Mouse (Mus musculus): ENCODE measurements around the gene Rer1. TPM values are rescaled to one million over a fixed set of nuclear protein-coding genes. Genes with fewer than 3 reads are reported as not detected.

Gene Rer1
- total RNA-seq, 1 experiment, result 161 TPM

DNA sequence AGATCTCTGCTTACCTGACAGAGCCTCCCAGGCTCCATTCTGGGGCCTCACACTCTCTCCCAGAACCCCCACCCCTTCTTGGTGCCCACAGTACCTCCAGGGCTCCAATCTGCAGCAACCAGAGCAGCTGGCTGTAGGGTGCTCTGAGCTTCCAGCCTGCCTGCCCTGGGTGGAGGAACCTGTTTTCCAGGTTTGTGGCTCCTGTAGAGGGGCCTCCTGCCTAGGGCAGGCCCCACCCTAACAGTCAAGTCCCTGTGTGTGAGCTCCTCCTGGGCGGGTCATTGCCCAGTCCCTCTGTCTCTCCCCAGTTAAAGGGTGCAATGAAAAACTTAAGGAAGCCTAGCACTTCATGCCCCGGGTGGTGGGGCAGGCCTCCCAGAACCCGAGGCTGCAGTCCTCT lies 22.3 kb downstream of the Rer1 start:
- Histone ChIP-seq H3K36me3 (ENCODE audit: control insufficient read depth, insufficient read depth, low read length, poor library complexity, severe bottlenecking) (peaks cover 6% of the 10 kb centered on the region; the same call in 1 of the 2 replicates), H3K4me3 (ENCODE audit: insufficient read depth in 1 of 2, low read depth in 1 of 2, low read length in 2 of 2, poor library complexity in 1 of 2, severe bottlenecking in 1 of 2) (no peak overlapping the region), H3K4me1 (ENCODE audit: control insufficient read depth in 2 of 2, insufficient read depth in 2 of 2, low read length in 2 of 2, poor library complexity in 1 of 2) (peaks cover 0 to 8% of the 10 kb centered on the region in 2 experiments; a peak in 2 of 4 replicates), H3K9ac (ENCODE audit: insufficient read depth, low read depth, low read length, poor library complexity, severe bottlenecking) (no peak overlapping the region), H3K9me3 (ENCODE audit: control insufficient read depth, insufficient read depth, low read depth, low read length) (no peaks in the 10 kb centered on the region), H3K27ac (ENCODE audit: insufficient read depth, low read depth, low read length, poor library complexity, severe bottlenecking) (no peak overlapping the region)
- no peak for TF ChIP-seq CHD2 (IDR thresholded peaks at IDR 0.05; ENCODE audit: low read depth, low read length)
- TF ChIP-seq MAFK (IDR thresholded peaks at IDR 0.05; ENCODE audit: insufficient read depth, low read depth, low read length), result no peak
- no peak for TF ChIP-seq ZNF384 (IDR thresholded peaks at IDR 0.05; ENCODE audit: low read depth, low read length)
- TF ChIP-seq HCFC1 (IDR thresholded peaks at IDR 0.05; ENCODE audit: borderline replicate concordance, insufficient read depth, low read length), result no peak
- no peak for TF ChIP-seq ZC3H11A (IDR thresholded peaks at IDR 0.05; ENCODE audit: borderline replicate concordance, low read depth, low read length)
- in situ Hi-C loops (cut with MboI; ENCODE audit: low sequenced_read_pairs in 2 of 2, unreplicated experiment in 2 of 2), result loop anchor here in 1 of 2 experiments (10.0 kb wide), 1 partner anchor 179 kb away; no protein-coding TSS in a partner anchor
- no peak for DNase-seq (ENCODE audit: low read depth, low spot score)

DNA sequence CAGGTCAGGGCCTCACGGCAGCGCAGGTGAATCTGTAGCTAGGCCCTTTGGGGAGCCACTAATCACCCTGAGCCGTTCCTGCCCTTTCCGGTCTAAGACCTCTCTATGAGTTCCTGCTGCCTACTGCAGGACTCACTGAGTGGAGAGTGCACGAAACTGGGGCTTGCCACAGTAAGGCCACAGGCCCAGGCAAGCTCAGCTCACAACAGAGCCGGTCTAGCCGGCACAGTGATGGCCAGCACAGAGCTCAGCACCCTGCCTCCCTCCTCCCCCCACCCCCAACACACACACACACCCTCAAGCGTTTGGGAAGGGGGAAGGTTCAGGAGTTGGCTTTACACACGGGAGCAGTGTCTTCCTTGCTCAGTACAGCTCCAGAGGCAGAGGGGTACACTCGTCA lies 27.9 kb downstream of the Rer1 start:
- H3K9me3 ChIP-seq (ENCODE audit: control insufficient read depth, insufficient read depth, low read depth, low read length), result no peaks in the 10 kb centered on the region
- no peak overlapping the region; the same call in 1 of the 2 replicates for H3K27ac ChIP-seq (ENCODE audit: insufficient read depth, low read depth, low read length, poor library complexity, severe bottlenecking)
- no peaks in the 10 kb centered on the region for H3K36me3 ChIP-seq (ENCODE audit: control insufficient read depth, insufficient read depth, low read length, poor library complexity, severe bottlenecking)
- H3K4me3 ChIP-seq (ENCODE audit: insufficient read depth in 1 of 2, low read depth in 1 of 2, low read length in 2 of 2, poor library complexity in 1 of 2, severe bottlenecking in 1 of 2), result no peak overlapping the region
- no peak for DNase-seq (ENCODE audit: low read depth, low spot score)
- TF ChIP-seq CHD2 (IDR thresholded peaks at IDR 0.05; ENCODE audit: low read depth, low read length), result no peak
- in situ Hi-C loops (cut with MboI; ENCODE audit: low sequenced_read_pairs in 2 of 2, unreplicated experiment in 2 of 2), result no loop called here
- peaks cover 0 to 17% of the 10 kb centered on the region in 2 experiments; a peak in 1 of 4 replicates for H3K4me1 ChIP-seq (ENCODE audit: control insufficient read depth in 2 of 2, insufficient read depth in 2 of 2, low read length in 2 of 2, poor library complexity in 1 of 2)
- H3K9ac ChIP-seq (ENCODE audit: insufficient read depth, low read depth, low read length, poor library complexity, severe bottlenecking), result 0 out of 2 replicates have a peak overlapping the region, but pooled peaks have one; percentile 1

DNA sequence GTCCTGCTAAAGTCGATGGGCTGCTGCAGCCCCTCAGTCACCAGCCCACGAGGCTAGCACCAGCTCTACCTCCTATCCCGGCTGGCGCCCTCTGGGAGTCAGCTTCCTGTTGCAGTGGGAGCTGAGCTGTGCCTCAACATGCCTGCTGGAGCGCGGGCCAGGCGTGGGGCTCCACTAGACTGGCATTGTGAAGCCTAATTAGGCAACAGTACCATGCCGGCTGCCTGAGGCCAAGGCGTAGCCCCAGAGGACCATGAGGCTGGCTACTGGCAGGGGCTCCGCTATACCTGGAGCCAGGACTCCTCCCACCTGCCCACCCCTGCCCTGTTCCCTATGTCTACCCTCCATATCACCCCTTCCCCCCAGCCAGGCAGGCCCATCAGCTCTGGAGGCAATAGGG lies 29.5 kb downstream of the Rer1 start, which contains the start of gene Plch2:
Plch2 (minus strand) TSS at position 61 of the 400 bp plus-strand sequence.
- H3K9me3 ChIP-seq (ENCODE audit: control insufficient read depth, insufficient read depth, low read depth, low read length), result no peaks in the 10 kb centered on the region
- no peaks in the 10 kb centered on the region for H3K36me3 ChIP-seq (ENCODE audit: control insufficient read depth, insufficient read depth, low read length, poor library complexity, severe bottlenecking)
- in situ Hi-C loops (cut with MboI; ENCODE audit: low sequenced_read_pairs in 2 of 2, unreplicated experiment in 2 of 2), result no loop called here
- H3K4me1 ChIP-seq (ENCODE audit: control insufficient read depth in 2 of 2, insufficient read depth in 2 of 2, low read length in 2 of 2, poor library complexity in 1 of 2), result peaks cover 0 to 17% of the 10 kb centered on the region in 2 experiments; a peak in 1 of 4 replicates
- H3K4me3 ChIP-seq (ENCODE audit: insufficient read depth in 1 of 2, low read depth in 1 of 2, low read length in 2 of 2, poor library complexity in 1 of 2, severe bottlenecking in 1 of 2), result no peak within 1 kb of the TSS
- H3K27ac ChIP-seq (ENCODE audit: insufficient read depth, low read depth, low read length, poor library complexity, severe bottlenecking), result no peak within 1 kb of the TSS; the same call in 1 of the 2 replicates
- TF ChIP-seq CHD2 (IDR thresholded peaks at IDR 0.05; ENCODE audit: low read depth, low read length) (no peak), ZNF384 (IDR thresholded peaks at IDR 0.05; ENCODE audit: low read depth, low read length) (no peak), HCFC1 (IDR thresholded peaks at IDR 0.05; ENCODE audit: borderline replicate concordance, insufficient read depth, low read length) (no peak), ZC3H11A (IDR thresholded peaks at IDR 0.05; ENCODE audit: borderline replicate concordance, low read depth, low read length) (no peak), MAFK (IDR thresholded peaks at IDR 0.05; ENCODE audit: insufficient read depth, low read depth, low read length) (no peak)
- DNase-seq (ENCODE audit: low read depth, low spot score), result no peak
- no peak within 1 kb of the TSS for H3K9ac ChIP-seq (ENCODE audit: insufficient read depth, low read depth, low read length, poor library complexity, severe bottlenecking)

DNA sequence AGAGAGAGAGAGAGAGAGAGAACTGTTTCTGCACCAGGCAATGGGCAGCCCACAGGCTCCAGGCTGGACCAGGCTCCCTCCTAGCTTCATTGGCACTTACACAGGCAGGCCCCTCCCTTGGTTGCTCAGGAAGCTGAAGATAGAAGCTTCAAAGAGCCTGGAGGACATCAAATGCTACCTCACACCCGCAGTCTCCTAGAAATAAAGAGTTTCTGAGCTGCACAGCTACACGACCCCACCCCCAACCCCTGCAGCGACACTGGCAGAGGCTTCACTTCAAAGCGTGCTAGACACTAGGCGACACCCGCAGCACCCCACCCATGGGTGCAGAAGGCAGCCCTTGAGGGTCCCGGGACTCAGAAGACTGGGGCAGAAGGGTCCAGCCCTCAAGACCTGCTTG lies 36.1 kb downstream of the Rer1 start:
- TF ChIP-seq MAFK (IDR thresholded peaks at IDR 0.05; ENCODE audit: insufficient read depth, low read depth, low read length) (no peak), CHD2 (IDR thresholded peaks at IDR 0.05; ENCODE audit: low read depth, low read length) (no peak), ZC3H11A (IDR thresholded peaks at IDR 0.05; ENCODE audit: borderline replicate concordance, low read depth, low read length) (no peak), HCFC1 (IDR thresholded peaks at IDR 0.05; ENCODE audit: borderline replicate concordance, insufficient read depth, low read length) (no peak), ZNF384 (IDR thresholded peaks at IDR 0.05; ENCODE audit: low read depth, low read length) (no peak)
- Histone ChIP-seq H3K9ac (ENCODE audit: insufficient read depth, low read depth, low read length, poor library complexity, severe bottlenecking) (no peak overlapping the region), H3K4me1 (ENCODE audit: control insufficient read depth in 2 of 2, insufficient read depth in 2 of 2, low read length in 2 of 2, poor library complexity in 1 of 2) (peaks cover 0 to 2% of the 10 kb centered on the region in 2 experiments; a peak in 1 of 4 replicates), H3K27ac (ENCODE audit: insufficient read depth, low read depth, low read length, poor library complexity, severe bottlenecking) (no peak overlapping the region), H3K36me3 (ENCODE audit: control insufficient read depth, insufficient read depth, low read length, poor library complexity, severe bottlenecking) (no peaks in the 10 kb centered on the region), H3K9me3 (ENCODE audit: control insufficient read depth, insufficient read depth, low read depth, low read length) (no peaks in the 10 kb centered on the region), H3K4me3 (ENCODE audit: insufficient read depth in 1 of 2, low read depth in 1 of 2, low read length in 2 of 2, poor library complexity in 1 of 2, severe bottlenecking in 1 of 2) (no peak overlapping the region)
- in situ Hi-C loops (cut with MboI; ENCODE audit: low sequenced_read_pairs in 2 of 2, unreplicated experiment in 2 of 2), result no loop called here
- no peak for DNase-seq (ENCODE audit: low read depth, low spot score)

DNA sequence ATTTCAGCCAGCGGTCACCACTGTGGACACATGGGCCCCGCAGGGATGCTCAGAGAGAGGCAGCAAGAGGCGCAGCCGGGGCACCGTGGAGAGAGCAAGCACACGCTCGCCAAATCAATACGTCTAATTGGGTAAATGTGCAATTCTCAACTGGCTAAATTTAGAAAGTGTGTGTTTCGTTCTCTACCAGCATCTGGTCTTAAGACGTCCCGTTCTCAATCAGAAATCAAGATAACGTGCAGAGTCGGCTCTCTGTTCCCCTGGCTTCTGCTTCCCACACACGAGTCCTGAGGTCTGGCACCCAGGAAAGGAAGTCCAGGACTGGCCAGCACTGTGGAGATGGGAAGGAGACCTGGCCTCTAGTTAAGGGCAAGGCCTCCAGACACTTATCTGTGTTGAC lies 39.5 kb downstream of the Rer1 start:
- Histone ChIP-seq H3K27ac (ENCODE audit: insufficient read depth, low read depth, low read length, poor library complexity, severe bottlenecking) (no peak overlapping the region), H3K4me3 (ENCODE audit: insufficient read depth in 1 of 2, low read depth in 1 of 2, low read length in 2 of 2, poor library complexity in 1 of 2, severe bottlenecking in 1 of 2) (no peak overlapping the region), H3K9ac (ENCODE audit: insufficient read depth, low read depth, low read length, poor library complexity, severe bottlenecking) (no peak overlapping the region), H3K36me3 (ENCODE audit: control insufficient read depth, insufficient read depth, low read length, poor library complexity, severe bottlenecking) (no peaks in the 10 kb centered on the region), H3K9me3 (ENCODE audit: control insufficient read depth, insufficient read depth, low read depth, low read length) (no peaks in the 10 kb centered on the region), H3K4me1 (ENCODE audit: control insufficient read depth in 2 of 2, insufficient read depth in 2 of 2, low read length in 2 of 2, poor library complexity in 1 of 2) (no peaks in the 10 kb centered on the region)
- DNase-seq (ENCODE audit: low read depth, low spot score), result no peak
- in situ Hi-C loops (cut with MboI; ENCODE audit: low sequenced_read_pairs in 2 of 2, unreplicated experiment in 2 of 2), result no loop called here
- no peak for TF ChIP-seq MAFK (IDR thresholded peaks at IDR 0.05; ENCODE audit: insufficient read depth, low read depth, low read length)
- no peak for TF ChIP-seq ZC3H11A (IDR thresholded peaks at IDR 0.05; ENCODE audit: borderline replicate concordance, low read depth, low read length)
- TF ChIP-seq ZNF384 (IDR thresholded peaks at IDR 0.05; ENCODE audit: low read depth, low read length), result no peak
- TF ChIP-seq CHD2 (IDR thresholded peaks at IDR 0.05; ENCODE audit: low read depth, low read length), result no peak
- TF ChIP-seq HCFC1 (IDR thresholded peaks at IDR 0.05; ENCODE audit: borderline replicate concordance, insufficient read depth, low read length), result no peak

Data from ES-E14 (cell line).